Mouse (Mus musculus) effector memory CD4-positive, alpha-beta T cell, adult 5 months (primary cell): ENCODE results near the gene Gm20517. TPM values are rescaled to one million over a fixed set of nuclear protein-coding genes. Genes with fewer than 3 reads are reported as not detected.

Experiments
- polyA plus RNA-seq: library from polyadenylated mRNA; unstranded; fragments of 100-300 nt; shearing (Covaris generic); gene quantifications from one replicate; pipeline ENCODE4 v1.2.1, GENCODE M21; 2017

Gm20517 gene
- 1.6 TPM for polyA plus RNA-seq

DNA sequence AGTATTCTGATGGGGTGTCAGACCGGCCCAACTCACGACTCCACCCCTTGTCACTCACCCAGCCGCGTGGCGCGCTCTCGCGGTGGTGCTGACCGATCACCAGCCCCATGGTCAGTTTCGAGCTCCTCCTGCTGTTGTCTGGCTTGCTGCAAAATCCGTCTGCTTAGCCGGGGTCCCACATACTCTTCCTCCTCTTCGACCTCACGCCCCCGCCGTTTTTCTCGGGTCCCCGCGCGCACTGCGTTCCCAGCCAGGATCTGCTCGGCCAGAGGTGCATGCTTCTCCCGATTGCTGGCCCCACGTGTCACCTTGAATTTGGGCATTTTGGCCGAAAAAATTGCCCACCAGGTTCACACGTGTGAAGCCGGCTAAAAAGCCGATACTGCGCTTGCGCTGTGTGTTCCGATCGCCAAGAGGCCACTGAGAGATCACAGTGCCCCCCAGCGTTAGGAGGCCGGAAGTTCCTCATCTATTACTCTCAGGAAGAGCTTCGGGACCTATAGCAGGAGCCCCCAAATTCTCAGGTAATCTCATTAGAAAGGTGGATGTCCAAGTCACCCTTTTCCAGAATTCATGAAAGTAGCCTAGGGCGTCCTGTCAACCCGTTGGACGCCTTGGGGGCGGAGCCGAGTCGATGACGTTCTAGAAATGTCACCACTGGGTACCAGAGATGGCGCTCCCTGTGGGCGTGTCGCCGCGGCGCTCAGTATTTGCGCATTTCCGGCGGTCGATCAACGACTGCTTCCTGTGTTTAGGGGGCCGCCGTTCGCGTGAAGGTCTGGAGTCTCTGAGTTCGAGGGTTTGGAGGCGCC is at the start of gene Gm20517, which contains the start of the genes Bysl and Med20:
Gene Gm20517 (plus strand): TSS at position 741 of the 812 bp plus-strand sequence.
Gene Bysl (minus strand): TSS at position 644 of the 812 bp plus-strand sequence.
Gene Med20 (plus strand): TSS at position 734 of the 812 bp plus-strand sequence.

DNA sequence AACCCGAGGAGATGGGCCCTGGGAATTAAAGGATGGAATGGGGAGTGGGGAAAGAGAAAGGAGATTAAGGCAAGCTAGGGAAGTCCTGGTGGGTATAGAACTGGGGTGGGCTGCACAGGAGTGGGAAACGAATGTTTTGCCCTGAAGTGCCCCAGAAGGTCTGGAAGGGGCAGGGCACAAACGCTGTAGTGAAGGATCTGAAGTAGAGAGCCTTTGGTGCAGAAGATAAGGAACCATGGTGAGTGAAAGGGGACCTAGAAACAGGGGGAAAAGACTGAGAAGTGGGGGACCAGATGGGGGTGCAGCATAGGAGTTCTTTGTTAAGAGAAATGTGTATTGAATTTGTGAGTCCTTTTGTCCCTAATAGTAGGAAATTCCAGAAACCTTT is 19.3 kb downstream of the Gm20517 start, which contains the start of gene Usp49:
Gene Usp49 (plus strand): TSS at position 13 of the 388 bp plus-strand sequence.

DNA sequence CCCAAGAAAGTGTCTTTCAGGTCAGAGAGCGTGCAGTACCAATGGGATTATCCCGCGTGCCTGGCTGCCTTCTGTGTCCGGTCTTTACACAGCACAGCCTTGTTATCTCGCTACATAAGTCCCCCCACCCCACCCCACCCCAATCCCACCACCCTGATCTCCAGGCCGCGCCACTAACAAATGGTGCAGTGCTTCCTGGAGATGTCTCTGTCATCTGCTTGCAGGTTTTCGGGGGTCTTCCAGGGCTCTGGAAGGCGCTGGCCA is 76.9 kb downstream of the Gm20517 start, which contains the start of gene Tomm6:
Gene Tomm6 (minus strand): TSS at position 43 of the 264 bp plus-strand sequence.

DNA sequence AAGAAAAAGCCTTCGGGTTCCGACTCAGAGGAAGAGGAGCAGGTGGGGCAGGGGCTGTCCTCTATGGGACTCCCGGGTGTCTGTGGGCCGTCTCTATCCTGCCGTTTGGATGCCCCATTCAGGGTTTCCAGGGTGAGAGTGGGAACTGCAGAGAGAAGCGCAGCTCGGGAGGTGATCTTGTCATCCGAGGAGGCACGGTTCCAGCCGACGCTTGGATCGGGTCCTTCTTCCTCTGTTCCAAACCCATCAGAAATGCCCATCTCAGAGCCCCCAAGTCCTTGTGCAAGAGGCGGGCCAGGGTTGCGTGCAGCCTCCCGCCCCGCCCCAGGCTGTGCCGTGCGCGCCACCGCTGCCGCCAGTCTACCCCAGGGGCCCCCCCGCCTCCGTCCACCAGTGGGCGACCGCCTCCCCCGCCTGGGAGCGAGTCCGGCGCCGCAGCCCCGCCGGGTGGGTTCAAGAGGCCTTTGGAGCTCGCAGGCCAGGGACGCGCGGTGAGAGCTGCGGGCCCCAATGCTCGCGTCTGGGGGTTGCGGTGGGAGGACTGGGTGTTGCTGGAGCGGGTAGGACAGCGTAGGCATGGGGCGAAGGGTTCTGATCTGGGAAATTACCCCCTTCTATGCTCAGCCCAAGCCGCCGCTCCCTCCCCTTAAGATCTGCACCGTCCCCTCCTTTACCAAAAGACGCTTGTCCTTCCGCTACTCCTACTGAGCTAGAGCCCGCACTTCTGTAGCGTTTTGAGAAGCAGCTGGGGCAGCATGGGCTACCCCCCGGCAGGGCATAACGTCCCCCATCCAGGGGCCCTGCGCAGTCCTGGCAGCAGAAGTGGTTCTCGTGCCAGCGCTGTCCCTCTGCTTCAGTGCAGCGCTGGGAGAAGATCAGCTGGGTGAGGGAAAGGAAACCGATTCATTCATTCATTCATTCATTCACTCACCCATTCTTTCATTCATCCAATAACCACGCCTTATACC is 77.5 kb downstream of the Gm20517 start, which contains the start of gene Frs3:
Gene Frs3 (plus strand): TSS at position 423 of the 968 bp plus-strand sequence.

DNA sequence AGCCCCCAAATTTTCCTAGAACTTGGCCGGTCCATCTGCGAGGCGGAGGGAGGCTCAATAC is 82.9 kb downstream of the Gm20517 start, which contains the start of gene Gm21981:
Gene Gm21981 (minus strand): TSS at position 14 of the 61 bp plus-strand sequence.

DNA sequence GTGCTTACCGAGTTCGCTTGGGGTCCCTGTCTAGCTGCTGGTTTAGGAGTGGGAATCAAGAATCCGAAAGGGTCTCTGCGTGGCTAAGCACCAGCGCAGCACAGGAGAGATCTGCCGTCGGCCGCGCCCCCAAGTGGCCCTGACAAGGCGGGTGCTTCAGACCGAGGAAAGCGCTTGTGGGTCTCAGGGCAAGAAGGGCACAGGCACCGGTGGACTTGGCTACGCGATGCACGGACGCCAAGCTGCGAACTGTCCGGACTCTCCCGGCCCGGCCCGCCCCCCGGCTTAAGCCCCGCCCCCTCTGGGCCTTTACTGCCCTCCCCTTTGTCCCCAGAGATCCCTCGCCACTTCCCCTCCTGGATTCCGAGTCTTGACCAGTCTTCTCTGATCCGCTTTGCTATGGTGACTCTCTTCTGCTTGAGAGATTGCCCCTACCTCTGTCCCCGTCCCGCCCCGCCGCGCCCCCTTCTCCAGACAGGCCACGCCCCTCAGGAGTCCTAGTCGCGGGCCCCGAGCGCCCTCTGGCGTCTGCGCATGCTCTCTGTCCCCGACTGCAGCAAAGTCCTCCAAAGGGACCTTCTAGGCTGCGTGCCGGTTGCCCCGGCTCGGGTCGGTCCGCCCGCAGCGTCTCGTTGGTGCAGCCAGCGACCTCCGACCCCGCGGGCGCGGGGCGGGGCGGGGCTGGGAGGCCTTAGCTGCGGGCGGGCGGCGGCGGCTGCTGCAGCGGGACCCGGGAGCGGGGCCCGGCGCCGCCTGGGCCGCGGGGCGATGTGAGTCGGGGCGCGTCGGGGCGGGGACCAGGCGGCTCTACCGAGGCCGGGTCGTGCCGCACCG is 83.3 kb downstream of the Gm20517 start, which contains the start of gene Prickle4:
Gene Prickle4 (minus strand): TSS at position 234 of the 834 bp plus-strand sequence.

DNA sequence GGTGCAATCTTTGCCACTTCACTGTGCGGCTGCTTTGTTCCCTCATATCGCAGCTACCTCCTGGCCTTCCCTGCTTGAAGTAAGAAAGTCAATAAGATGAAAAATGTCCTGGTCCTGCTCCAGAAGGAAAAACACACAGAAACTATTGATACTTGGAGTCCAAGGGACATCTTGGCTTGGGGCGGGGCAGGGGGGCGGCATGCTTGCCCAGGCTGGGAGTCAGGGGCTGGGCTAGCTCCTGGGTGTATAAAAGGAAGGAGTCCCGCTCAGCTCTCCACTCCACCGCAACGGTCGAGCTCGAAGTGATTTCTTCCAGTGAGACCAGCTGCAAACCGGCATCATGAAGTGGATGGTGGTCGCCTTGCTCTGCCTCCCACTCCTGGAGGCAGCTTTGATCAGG is 115.2 kb downstream of the Gm20517 start, which contains the start of gene Pgc:
Gene Pgc (plus strand): TSS at position 277 of the 400 bp plus-strand sequence.

Other genes starting within 250 kb of the Gm20517 start
- gene Mrps10, start 242.7 kb upstream of the Gm20517 start, polyA plus RNA-seq = 24.6 TPM
- 1.0 TPM for gene Guca1b, start 226.2 kb upstream of the Gm20517 start, polyA plus RNA-seq
- not detected for gene Guca1a, start 211.0 kb upstream of the Gm20517 start, polyA plus RNA-seq
- not detected for gene AI661453, start 175.0 kb upstream of the Gm20517 start, polyA plus RNA-seq
- gene 1700001C19Rik, start 174.2 kb upstream of the Gm20517 start, polyA plus RNA-seq = not detected
- 52.6 TPM for gene Taf8, start 109.3 kb upstream of the Gm20517 start, polyA plus RNA-seq
- 245 TPM for gene Ccnd3, start 106.5 kb upstream of the Gm20517 start, polyA plus RNA-seq
- gene Bysl, start 97 bp upstream of the Gm20517 start, polyA plus RNA-seq = 30.8 TPM
- gene Med20, start within 50 bp of the Gm20517 start, polyA plus RNA-seq = 53.4 TPM
- gene Usp49, start 19.1 kb downstream of the Gm20517 start, polyA plus RNA-seq = 3.2 TPM
- gene Tomm6, start 76.8 kb downstream of the Gm20517 start, polyA plus RNA-seq = 201 TPM
- gene Frs3, start 77.4 kb downstream of the Gm20517 start, polyA plus RNA-seq = 0.46 TPM
- gene Gm21981, start 82.9 kb downstream of the Gm20517 start, polyA plus RNA-seq = not detected
- gene Prickle4, start 83.1 kb downstream of the Gm20517 start, polyA plus RNA-seq = not detected
- not detected for gene Pgc, start 115.3 kb downstream of the Gm20517 start, polyA plus RNA-seq
- gene Tfeb, start 125.4 kb downstream of the Gm20517 start, polyA plus RNA-seq = 23.5 TPM
- not detected for gene Mdfi, start 223.1 kb downstream of the Gm20517 start, polyA plus RNA-seq